Mouse (Mus musculus) thymus, postnatal 0 days (tissue): ENCODE measurements around the gene Lrig1. TPM values are rescaled to one million over a fixed set of nuclear protein-coding genes. Genes with fewer than 3 reads are reported as not detected.

Experiments
- DNase-seq: peaks from one replicate; pipeline ENCODE4 v3.0.0-alpha.2; 2015; ENCODE audit warnings: low spot score
- polyA plus RNA-seq: library from polyadenylated mRNA; unstranded; fragments of >200 nt; fragmentation: Nextera tagmentation; extraction: Ambion mirVana; gene quantifications from 2 replicates; pipeline ENCODE4 v1.2.1, GENCODE M21; 2015

The Lrig1 gene
- 6.6 and 6.8 TPM in 2 replicates for polyA plus RNA-seq

- DNase-seq = peak; percentile 98
These were observed at the start of gene Lrig1 for GRCm38 (mm10) chr6:94700067-94700491. Lrig1 (minus strand) TSS chr6:94700158.

GRCm38 (mm10) chr6:94749626-94750025, 49.7 kb upstream of the Lrig1 start:
- DNase-seq = no peak

GRCm38 (mm10) chr6:94748361-94748760, 48.4 kb upstream of the Lrig1 start:
- DNase-seq = no peak

- no peak for DNase-seq
These were observed 40.3 kb upstream of the Lrig1 start for GRCm38 (mm10) chr6:94740117-94740729.

GRCm38 (mm10) chr6:94738647-94739046, 38.7 kb upstream of the Lrig1 start:
- DNase-seq = no peak

GRCm38 (mm10) chr6:94733878-94734277, 33.9 kb upstream of the Lrig1 start:
- DNase-seq = peak; percentile 53

- DNase-seq = no peak
These were observed 29.9 kb upstream of the Lrig1 start for GRCm38 (mm10) chr6:94729847-94730246.

- DNase-seq = peak; percentile 22
These were observed 29.2 kb upstream of the Lrig1 start for GRCm38 (mm10) chr6:94729132-94729531.

GRCm38 (mm10) chr6:94724612-94725011, 24.7 kb upstream of the Lrig1 start:
- no peak for DNase-seq

GRCm38 (mm10) chr6:94718607-94719346, 18.8 kb upstream of the Lrig1 start:
- no peak for DNase-seq

GRCm38 (mm10) chr6:94717705-94718489, 17.9 kb upstream of the Lrig1 start:
- DNase-seq = no peak

GRCm38 (mm10) chr6:94715645-94715940, 15.6 kb upstream of the Lrig1 start:
- no peak for DNase-seq

- no peak for DNase-seq
These were observed 15.1 kb upstream of the Lrig1 start for GRCm38 (mm10) chr6:94714815-94715644.

GRCm38 (mm10) chr6:94709832-94710231, 9.9 kb upstream of the Lrig1 start:
- DNase-seq = no peak

GRCm38 (mm10) chr6:94709150-94709549, 9.2 kb upstream of the Lrig1 start:
- no peak for DNase-seq

GRCm38 (mm10) chr6:94707254-94707653, 7.3 kb upstream of the Lrig1 start:
- no peak for DNase-seq

- DNase-seq = no peak
These were observed 6.0 kb upstream of the Lrig1 start for GRCm38 (mm10) chr6:94705931-94706330.

GRCm38 (mm10) chr6:94702993-94703392, 3.0 kb upstream of the Lrig1 start:
- no peak for DNase-seq

- DNase-seq = no peak
These were observed 1.1 kb upstream of the Lrig1 start for GRCm38 (mm10) chr6:94701071-94701470.

GRCm38 (mm10) chr6:94700612-94701011, 654 bp upstream of the Lrig1 start:
- no peak for DNase-seq
